Mouse (Mus musculus) kidney, postnatal 0 days (tissue): ENCODE data around the gene Ttll9. TPM values are rescaled to one million over a fixed set of nuclear protein-coding genes. Genes with fewer than 3 reads are reported as not detected.

ENCODE experiments used
- ATAC-seq: fragments of 200-750 bp; cut with Nextera tagmentation; replicated peaks from 2 replicates; pipeline ENCODE4 v1.8.0; 2017; ENCODE audit warnings: low read depth, moderate number of reproducible peaks, moderate TSS enrichment, moderate library complexity; ENCODE audit not compliant: low FRiP score
- DNase-seq: peaks from one replicate; pipeline ENCODE4 v3.0.0-alpha.2; 2016; ENCODE audit warnings: low spot score
- H3K27ac ChIP-seq: fragments of 300-500 bp; sonication (generic); 2 replicates; pipeline ENCODE4 v1.5.1; 2014; ENCODE audit warnings: mild to moderate bottlenecking
- H3K27me3 ChIP-seq: fragments of 300-500 bp; sonication (generic); 2 replicates; pipeline ENCODE4 v1.6.1; 2014; ENCODE audit warnings: low read length, mixed read lengths; ENCODE audit not compliant: insufficient read depth
- H3K36me3 ChIP-seq: fragments of 300-500 bp; sonication (generic); 2 replicates; pipeline ENCODE4 v1.6.1; 2014; ENCODE audit warnings: low read length, mixed read lengths; ENCODE audit not compliant: insufficient read depth
- H3K4me1 ChIP-seq: fragments of 300-500 bp; sonication (generic); replicated peaks from 2 replicates; pipeline ENCODE4 v1.6.1; 2014; ENCODE audit warnings: antibody characterized with exemption, low read length, mixed read lengths; ENCODE audit not compliant: insufficient read depth
- H3K4me2 ChIP-seq: fragments of 300-500 bp; sonication (generic); 2 replicates; pipeline ENCODE4 v1.6.1; 2014; ENCODE audit warnings: mild to moderate bottlenecking, low read length, moderate library complexity, mixed read lengths
- H3K4me3 ChIP-seq: fragments of 300-500 bp; sonication (generic); replicated peaks from 2 replicates; pipeline ENCODE4 v1.5.1; 2014; ENCODE audit warnings: low read depth, low read length
- H3K9ac ChIP-seq: fragments of 300-500 bp; sonication (generic); 2 replicates; pipeline ENCODE4 v1.6.1; 2014; ENCODE audit warnings: low read depth, low read length
- H3K9me3 ChIP-seq: fragments of 300-500 bp; sonication (generic); replicated peaks from 2 replicates; pipeline ENCODE4 v1.6.1; 2016; ENCODE audit warnings: low read length, inconsistent platforms, mixed read lengths
- CTCF ChIP-seq: IDR thresholded peaks from 2 replicates; pipeline ENCODE4 v1.5.1; 2016; ENCODE audit warnings: antibody characterized with exemption, low read depth, mild to moderate bottlenecking, moderate library complexity
- WGBS: fragments of 180-500 bp; shearing (Covaris S2); extraction: QIAGEN DNeasy Blood & Tissue Kit; methylation state at CpG from one replicate; pipeline ENCODE4 v1.1.7; 2014; 5-methylcytosine and 5-hydroxymethylcytosine counted together
- polyA plus RNA-seq: library from polyadenylated mRNA; unstranded; fragments of >200 nt; fragmentation: Nextera tagmentation; extraction: Ambion mirVana; gene quantifications from 2 replicates; pipeline ENCODE4 v1.2.1, GENCODE M21; 2015

Ttll9 gene
- polyA plus RNA-seq, 1 experiment from 2014 or later = 0.75 TPM

GRCm38 (mm10) chr2:152951850-152952720, 10.2 kb upstream of the Ttll9 start:
- DNase-seq = no peak
- Histone ChIP-seq H3K27ac (peak overlapping the region; percentile 42; the same call in 1 of the 2 replicates), H3K9me3 (no peaks in the 10 kb centered on the region), H3K4me1 (no peaks in the 10 kb centered on the region; the same call in none of the 2 replicates), H3K4me2 (peak overlapping the region; percentile 99), H3K27me3 (peaks cover 6% of the 10 kb centered on the region; the same call in 1 of the 2 replicates), H3K36me3 (no peaks in the 10 kb centered on the region), H3K9ac (peak overlapping the region; percentile 61; the same call in 1 of the 2 replicates), H3K4me3 (peak overlapping the region; percentile 66)
- TF ChIP-seq CTCF = no peak
- 10% methylated on average over 13 of the region's 13 CpGs for WGBS
- ATAC-seq = no peak; the same call in 1 of the 2 replicates

GRCm38 (mm10) chr2:152958116-152958515, 4.2 kb upstream of the Ttll9 start:
- no peak overlapping the region for H3K4me2 ChIP-seq
- no peak for TF ChIP-seq CTCF

DNA sequence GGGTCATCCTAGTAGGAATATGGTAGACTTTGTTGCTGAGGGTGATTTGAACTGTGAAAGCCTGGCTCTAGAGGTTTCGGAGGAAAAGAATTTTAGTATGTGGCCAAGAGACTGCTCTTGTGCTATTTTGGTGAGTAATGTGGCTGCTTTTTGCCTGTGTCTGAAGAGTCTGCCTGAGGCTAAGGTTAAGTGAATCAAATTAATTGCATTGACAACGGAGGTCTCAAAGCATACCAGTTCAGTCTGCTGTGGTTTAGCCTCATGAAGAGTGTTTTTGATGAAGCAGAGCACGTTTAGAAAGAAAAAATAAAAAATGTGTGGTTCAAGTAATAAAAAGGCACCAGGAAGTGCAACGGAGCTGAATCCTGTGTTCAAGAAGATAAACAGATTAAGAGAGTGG, 3.3 kb downstream of the Ttll9 start:
- no peak overlapping the region for H3K4me3 ChIP-seq
- no peak for DNase-seq
- no peaks in the 10 kb centered on the region for H3K36me3 ChIP-seq
- H3K4me2 ChIP-seq = no peak overlapping the region
- no peak overlapping the region for H3K27ac ChIP-seq
- 72% methylated on average over 4 of the region's 4 CpGs for WGBS
- H3K27me3 ChIP-seq = no peaks in the 10 kb centered on the region
- no peak for TF ChIP-seq CTCF
- no peaks in the 10 kb centered on the region for H3K4me1 ChIP-seq
- no peak overlapping the region for H3K9ac ChIP-seq
- H3K9me3 ChIP-seq = no peaks in the 10 kb centered on the region
- no peak for ATAC-seq

More at GRCm38 (mm10) chr2:152958116-152958515, 4.2 kb upstream of the Ttll9 start:
- WGBS = 78% methylated on average over 3 of the region's 3 CpGs
- Histone ChIP-seq H3K27me3 (no peaks in the 10 kb centered on the region), H3K9me3 (no peaks in the 10 kb centered on the region), H3K4me1 (no peaks in the 10 kb centered on the region), H3K27ac (no peak overlapping the region), H3K9ac (no peak overlapping the region), H3K4me3 (no peak overlapping the region), H3K36me3 (no peaks in the 10 kb centered on the region)
- ATAC-seq = no peak
- DNase-seq = no peak

- no peak for DNase-seq
Measured at GRCm38 (mm10) chr2:152976991-152977390, 14.7 kb downstream of the Ttll9 start.

DNA sequence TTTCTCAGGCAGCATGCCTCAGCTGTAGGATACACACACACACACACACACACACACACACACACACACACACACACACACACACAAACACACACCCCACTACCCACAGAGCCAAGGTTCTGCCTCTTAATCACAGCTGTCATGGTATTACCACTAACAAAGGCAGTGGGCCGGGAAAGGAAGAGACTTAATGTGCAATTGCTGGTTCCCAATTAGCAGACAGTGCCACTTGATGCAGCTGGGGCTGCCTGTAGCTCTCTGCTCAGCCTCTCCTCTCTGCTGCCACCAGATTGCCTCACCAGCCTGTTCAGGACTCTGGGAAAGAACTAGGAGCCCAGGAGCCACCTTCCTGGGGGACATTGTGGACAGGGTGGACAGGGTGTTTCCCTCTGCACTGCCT, 23.3 kb downstream of the Ttll9 start:
- H3K9ac ChIP-seq = no peak overlapping the region
- no peak for ATAC-seq
- H3K27ac ChIP-seq = no peak overlapping the region
- no peak overlapping the region for H3K4me3 ChIP-seq
- no peaks in the 10 kb centered on the region for H3K36me3 ChIP-seq
- WGBS = 18% methylated on average over 1 of the region's 1 CpGs
- H3K27me3 ChIP-seq = no peaks in the 10 kb centered on the region
- no peaks in the 10 kb centered on the region for H3K9me3 ChIP-seq
- H3K4me2 ChIP-seq = no peak overlapping the region
- no peak for TF ChIP-seq CTCF
- DNase-seq = no peak
- no peaks in the 10 kb centered on the region for H3K4me1 ChIP-seq

More at GRCm38 (mm10) chr2:152976991-152977390, 14.7 kb downstream of the Ttll9 start:
- H3K36me3 ChIP-seq = no peaks in the 10 kb centered on the region
- 63% methylated on average over 3 of the region's 3 CpGs for WGBS
- no peaks in the 10 kb centered on the region for H3K27me3 ChIP-seq
- ATAC-seq = no peak
- no peaks in the 10 kb centered on the region for H3K9me3 ChIP-seq
- no peak for TF ChIP-seq CTCF
- no peak overlapping the region for H3K4me2 ChIP-seq
- H3K4me1 ChIP-seq = no peaks in the 10 kb centered on the region
- H3K27ac ChIP-seq = no peak overlapping the region
- H3K9ac ChIP-seq = no peak overlapping the region
- H3K4me3 ChIP-seq = no peak overlapping the region

DNA sequence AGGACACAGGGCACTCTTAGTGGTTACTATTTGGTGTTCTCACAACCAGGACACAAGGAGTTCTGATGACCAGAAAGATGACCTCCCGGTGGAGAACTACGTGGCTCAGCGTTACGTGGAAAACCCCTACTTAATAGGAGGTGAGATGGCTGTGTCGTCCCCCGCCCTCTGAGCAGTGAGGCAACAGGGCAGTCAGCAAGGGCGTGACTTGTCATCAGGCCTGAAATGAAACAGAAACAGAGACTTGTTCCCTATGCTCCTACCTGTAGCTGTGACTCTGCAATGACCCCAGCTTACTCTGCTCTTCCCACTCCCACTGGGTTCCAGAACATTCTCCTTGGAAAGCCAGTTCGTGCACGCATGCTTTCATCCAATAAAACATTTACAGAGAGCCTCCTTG, 29.2 kb downstream of the Ttll9 start:
- Histone ChIP-seq H3K36me3 (no peaks in the 10 kb centered on the region), H3K9ac (no peak overlapping the region), H3K4me1 (no peaks in the 10 kb centered on the region), H3K4me2 (no peak overlapping the region), H3K9me3 (no peaks in the 10 kb centered on the region), H3K27me3 (no peaks in the 10 kb centered on the region), H3K27ac (no peak overlapping the region), H3K4me3 (no peak overlapping the region)
- WGBS = 74% methylated on average over 9 of the region's 9 CpGs
- DNase-seq (no peak), ATAC-seq (no peak)
- TF ChIP-seq CTCF = no peak
